Mouse (Mus musculus) forebrain, postnatal 0 days (tissue): ENCODE measurements around the gene Ptbp3. TPM values are rescaled to one million over a fixed set of nuclear protein-coding genes. Genes with fewer than 3 reads are reported as not detected.
A peak's percentile ranks its signal among the peaks of the same experiment; 100 is the strongest.

Experiments used
- ATAC-seq: fragments of 200-750 bp; cut with Nextera tagmentation; 2 replicates; pipeline ENCODE4 v1.8.0; 2017; ENCODE audit warnings: mild to moderate bottlenecking, moderate library complexity
- DNase-seq: peaks from one replicate; pipeline ENCODE4 v3.0.0-alpha.2; 2015
- H3K27ac ChIP-seq: fragments of 300-500 bp; sonication (generic); 2 replicates; pipeline ENCODE4 v1.5.1; 2014; ENCODE audit warnings: low read depth, mild to moderate bottlenecking, antibody characterized with exemption, low read length, moderate library complexity, mixed read lengths
- H3K27me3 ChIP-seq: fragments of 300-500 bp; sonication (generic); 2 replicates; pipeline ENCODE4 v1.6.1; 2014; ENCODE audit warnings: mild to moderate bottlenecking, low read length, mixed read lengths; ENCODE audit not compliant: insufficient read depth
- H3K36me3 ChIP-seq: fragments of 300-500 bp; sonication (generic); 2 replicates; pipeline ENCODE4 v1.6.1; 2014; ENCODE audit warnings: mild to moderate bottlenecking, moderate library complexity; ENCODE audit not compliant: insufficient read depth
- H3K4me1 ChIP-seq: fragments of 300-500 bp; sonication (generic); 2 replicates; pipeline ENCODE4 v1.6.1; 2014; ENCODE audit warnings: antibody characterized with exemption; ENCODE audit not compliant: insufficient read depth
- H3K4me2 ChIP-seq: fragments of 300-500 bp; sonication (generic); 2 replicates; pipeline ENCODE4 v1.6.1; 2014; ENCODE audit warnings: low read depth, mild to moderate bottlenecking, moderate library complexity
- H3K4me3 ChIP-seq: fragments of 300-500 bp; sonication (generic); 2 replicates; pipeline ENCODE4 v1.5.1; 2014; ENCODE audit warnings: low read depth, low read length, mixed read lengths
- H3K9ac ChIP-seq: fragments of 300-500 bp; sonication (generic); 2 replicates; pipeline ENCODE4 v1.6.1; 2014; ENCODE audit warnings: mild to moderate bottlenecking
- H3K9me3 ChIP-seq: fragments of 300-500 bp; sonication (generic); 2 replicates; pipeline ENCODE4 v1.6.1; 2016; ENCODE audit warnings: low read length
- CTCF ChIP-seq: sonication (generic); IDR thresholded peaks from 2 replicates; pipeline ENCODE4 v1.5.1; 2016; ENCODE audit warnings: antibody characterized with exemption, control low read depth, low read depth
- WGBS: fragments of 180-500 bp; shearing (Covaris S2); extraction: QIAGEN DNeasy Blood & Tissue Kit; methylation state at CpG from one replicate; pipeline ENCODE4 v1.1.7; 2014; 5-methylcytosine and 5-hydroxymethylcytosine counted together
- polyA plus RNA-seq: library from polyadenylated mRNA; unstranded; fragments of >200 nt; fragmentation: Nextera tagmentation; extraction: Ambion mirVana; gene quantifications from 2 replicates; pipeline ENCODE4 v1.2.1, GENCODE M21; 2015
- total RNA-seq: library from RNA; depleted of rRNA; stranded (reverse); fragments of >200 nt; gene quantifications from 2 replicates; pipeline ENCODE4 v1.2.3, GENCODE M21; 2014

Ptbp3 gene
- total and polyA plus RNA-seq, 2 experiments from 2014 or later, result 10.9 to 33.7 TPM

DNA sequence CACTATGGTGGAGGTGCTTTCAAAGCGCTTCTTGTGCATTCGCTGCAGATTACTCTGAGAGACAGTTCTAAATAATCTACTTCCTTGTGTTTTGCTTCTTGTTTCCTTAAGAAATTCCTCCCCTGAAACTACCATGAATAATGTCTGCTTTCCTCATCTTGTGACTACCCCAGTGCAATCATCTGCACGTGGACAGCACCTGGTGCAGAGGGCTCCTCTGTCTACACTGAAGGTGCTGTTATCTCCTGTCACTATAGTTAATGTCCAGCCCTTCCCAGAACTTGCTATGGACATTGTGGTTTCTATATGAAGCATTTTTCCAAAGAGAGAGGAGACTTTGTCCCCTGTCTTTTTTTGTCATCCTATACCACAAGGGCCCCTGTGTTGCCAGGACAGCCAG is 4.4 kb upstream of the Ptbp3 start:
- DNase-seq (no peak), ATAC-seq (no peak)
- Histone ChIP-seq H3K9ac (no peak overlapping the region), H3K4me1 (no peaks in the 10 kb centered on the region), H3K4me2 (no peak overlapping the region), H3K4me3 (no peak overlapping the region), H3K27ac (no peak overlapping the region), H3K36me3 (no peaks in the 10 kb centered on the region), H3K27me3 (no peaks in the 10 kb centered on the region), H3K9me3 (no peaks in the 10 kb centered on the region)
- TF ChIP-seq CTCF, result no peak
- WGBS, result 76% methylated on average over 3 of the region's 3 CpGs

DNA sequence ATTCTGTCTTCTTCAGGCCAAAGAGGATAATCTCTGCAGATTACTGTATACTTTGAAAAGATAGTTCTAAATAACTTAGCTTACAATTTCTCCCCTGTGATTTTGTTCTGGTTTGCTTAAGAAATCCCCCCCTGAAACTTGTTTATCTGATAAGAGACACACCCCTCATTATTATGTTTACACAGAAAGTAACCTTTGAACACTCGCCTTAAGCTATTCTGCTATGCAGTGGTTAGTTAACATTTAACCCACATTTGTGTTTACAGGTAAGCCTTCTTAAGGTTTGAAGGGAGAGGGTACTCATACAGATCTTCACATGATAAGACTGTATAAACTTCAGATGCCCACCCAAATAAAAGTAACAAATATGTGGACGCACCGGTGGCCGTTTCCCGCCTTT is 3.7 kb upstream of the Ptbp3 start:
- Histone ChIP-seq H3K4me3 (no peak overlapping the region), H3K27ac (no peak overlapping the region), H3K27me3 (no peaks in the 10 kb centered on the region), H3K9ac (no peak overlapping the region), H3K4me2 (no peak overlapping the region), H3K36me3 (no peaks in the 10 kb centered on the region), H3K4me1 (no peaks in the 10 kb centered on the region), H3K9me3 (no peaks in the 10 kb centered on the region)
- TF ChIP-seq CTCF, result no peak
- WGBS, result 88% methylated on average over 5 of the region's 5 CpGs
- ATAC-seq (no peak), DNase-seq (no peak)

DNA sequence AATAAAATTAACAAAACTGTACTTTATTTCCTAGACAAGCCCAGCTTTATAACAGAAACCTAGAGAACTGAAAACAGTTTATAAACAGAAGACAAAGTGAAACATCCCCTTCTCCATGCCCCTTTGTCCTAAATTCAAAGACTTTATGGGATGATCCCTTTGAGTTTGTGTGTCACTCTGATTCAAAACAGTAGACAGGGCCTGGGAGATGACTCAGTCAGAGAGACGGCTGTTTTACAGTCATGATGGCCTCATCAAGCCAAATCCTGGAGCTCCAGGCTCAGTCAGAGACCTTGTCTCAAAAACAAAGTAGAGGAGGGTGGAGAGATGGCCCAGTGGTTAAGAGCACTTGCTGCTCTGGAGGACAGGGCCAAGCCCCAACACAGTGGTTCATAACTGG is 2.7 kb upstream of the Ptbp3 start:
- Histone ChIP-seq H3K27me3 (no peaks in the 10 kb centered on the region), H3K4me2 (no peak overlapping the region), H3K9ac (no peak overlapping the region), H3K4me3 (no peak overlapping the region), H3K9me3 (no peaks in the 10 kb centered on the region), H3K27ac (no peak overlapping the region), H3K4me1 (no peaks in the 10 kb centered on the region; the same call in 1 of the 2 replicates), H3K36me3 (no peaks in the 10 kb centered on the region)
- ATAC-seq (no peak), DNase-seq (no peak)
- no peak for TF ChIP-seq CTCF
- WGBS, result 94% methylated on average over 1 of the region's 1 CpGs

DNA sequence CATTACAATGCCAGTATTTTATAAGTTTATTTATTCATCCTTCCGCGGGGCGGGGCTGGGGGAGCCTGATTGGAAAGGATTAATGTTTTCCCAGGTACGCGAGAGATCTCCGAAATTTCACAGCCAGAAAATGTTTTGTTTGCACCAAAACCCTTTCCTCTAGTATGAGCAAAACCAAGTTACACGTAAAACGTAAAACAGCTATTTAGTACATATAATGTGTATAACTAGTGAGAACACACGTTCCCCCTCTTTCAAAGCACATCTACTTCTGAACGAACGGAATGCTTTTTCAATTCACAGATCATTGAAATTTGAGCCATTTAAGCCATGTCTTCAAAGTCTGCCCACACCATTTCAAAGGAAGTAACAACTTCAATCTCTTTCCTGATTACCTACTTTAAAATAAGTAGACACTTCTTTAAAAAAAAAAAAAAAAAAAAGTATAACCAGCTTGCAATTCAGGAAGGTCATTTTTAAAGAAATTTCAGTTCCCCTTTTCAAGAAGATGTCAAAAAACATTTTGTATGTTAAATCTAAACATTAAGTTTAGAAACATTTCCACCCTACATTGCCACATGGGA is 905 bp upstream of the Ptbp3 start:
- 15% methylated on average over 11 of the region's 11 CpGs for WGBS
- DNase-seq, result no peak

DNA sequence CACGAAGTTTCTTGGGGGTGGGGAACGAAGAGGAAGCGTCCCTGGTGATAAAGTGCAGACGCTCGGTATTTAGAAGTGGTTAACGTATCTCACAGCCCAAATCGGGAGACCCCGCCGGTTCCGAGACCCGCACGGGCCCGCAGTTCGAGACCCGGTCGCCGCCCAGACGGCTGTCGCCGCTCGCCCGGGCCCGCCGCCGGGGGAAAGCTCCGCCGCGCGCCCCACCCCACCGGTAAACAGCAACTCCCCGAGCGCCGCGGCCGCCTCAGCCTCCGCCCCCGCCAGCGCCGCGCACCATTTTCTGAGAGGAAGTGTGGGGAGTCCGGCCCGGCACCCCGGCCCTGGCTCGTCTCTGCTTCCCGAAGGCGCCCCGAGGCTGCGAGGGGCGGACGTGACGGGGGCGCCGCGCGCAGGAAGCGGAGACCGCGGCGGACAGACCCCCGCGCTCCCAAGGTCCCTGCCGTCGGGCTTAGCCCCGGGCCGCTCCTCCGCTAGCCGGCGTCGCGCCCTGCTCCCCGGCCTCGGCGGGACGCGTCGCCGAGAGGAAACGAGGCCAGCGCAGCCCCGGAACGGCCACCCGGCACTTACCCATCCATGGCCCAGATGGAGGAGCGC is 497 bp downstream of the Ptbp3 start:
- Histone ChIP-seq H3K4me3 (peak overlapping the region; percentile 92), H3K4me1 (no peaks in the 10 kb centered on the region; the same call in 1 of the 2 replicates), H3K4me2 (peak overlapping the region; percentile 93), H3K27ac (peak overlapping the region; percentile 89), H3K9me3 (no peaks in the 10 kb centered on the region), H3K36me3 (no peaks in the 10 kb centered on the region), H3K9ac (peak overlapping the region; percentile 84), H3K27me3 (no peaks in the 10 kb centered on the region)
- no peak for TF ChIP-seq CTCF
- peak; percentile 75; the same call in 1 of the 2 replicates for ATAC-seq
- WGBS, result under 1% methylated on average over 65 of the region's 83 CpGs
- DNase-seq, result no peak

More for the DNA sequence above, 905 bp upstream of the Ptbp3 start:
- no peak for ATAC-seq
- Histone ChIP-seq H3K9ac (peak overlapping the region; percentile 84), H3K27me3 (no peaks in the 10 kb centered on the region), H3K27ac (no peak overlapping the region), H3K4me1 (no peaks in the 10 kb centered on the region; the same call in 1 of the 2 replicates), H3K9me3 (no peaks in the 10 kb centered on the region), H3K4me2 (peak overlapping the region; percentile 93), H3K4me3 (peak overlapping the region; percentile 92), H3K36me3 (no peaks in the 10 kb centered on the region)
- no peak for TF ChIP-seq CTCF

DNA sequence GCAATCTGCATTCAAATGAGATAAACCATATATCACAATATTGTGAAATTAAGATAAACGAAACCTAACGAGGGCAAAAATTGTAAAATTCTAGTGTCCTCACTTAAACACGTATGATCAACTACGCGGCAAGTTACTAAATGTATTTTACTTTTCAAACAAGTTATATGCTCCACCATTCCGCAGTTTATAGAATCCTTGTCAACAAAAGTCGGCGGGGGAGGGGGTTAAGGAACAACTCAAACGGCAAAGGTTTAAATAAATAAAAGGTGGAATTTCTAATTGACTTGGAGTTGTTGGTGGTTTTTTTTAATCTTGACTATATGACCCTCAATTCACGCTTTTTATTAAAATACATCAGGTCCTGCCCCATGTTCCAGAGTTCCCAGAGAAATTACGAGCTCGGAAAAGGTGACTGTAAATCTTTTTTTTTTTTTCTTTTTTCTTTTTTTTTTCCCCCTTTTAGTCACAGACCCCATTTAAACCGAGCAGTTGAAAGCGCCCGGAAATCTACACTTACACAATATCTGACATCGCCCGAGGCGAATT is 1.1 kb downstream of the Ptbp3 start:
- Histone ChIP-seq H3K36me3 (no peaks in the 10 kb centered on the region), H3K27me3 (no peaks in the 10 kb centered on the region), H3K9ac (peak overlapping the region; percentile 84), H3K9me3 (no peaks in the 10 kb centered on the region), H3K27ac (no peak overlapping the region), H3K4me1 (no peaks in the 10 kb centered on the region; the same call in 1 of the 2 replicates), H3K4me3 (peak overlapping the region; percentile 92), H3K4me2 (peak overlapping the region; percentile 93)
- WGBS, result 8% methylated on average over 18 of the region's 18 CpGs
- DNase-seq, result no peak
- ATAC-seq, result no peak
- TF ChIP-seq CTCF, result no peak
